ENCODE assay signal across 7 mouse cellular contexts in the genomic region with DNA sequence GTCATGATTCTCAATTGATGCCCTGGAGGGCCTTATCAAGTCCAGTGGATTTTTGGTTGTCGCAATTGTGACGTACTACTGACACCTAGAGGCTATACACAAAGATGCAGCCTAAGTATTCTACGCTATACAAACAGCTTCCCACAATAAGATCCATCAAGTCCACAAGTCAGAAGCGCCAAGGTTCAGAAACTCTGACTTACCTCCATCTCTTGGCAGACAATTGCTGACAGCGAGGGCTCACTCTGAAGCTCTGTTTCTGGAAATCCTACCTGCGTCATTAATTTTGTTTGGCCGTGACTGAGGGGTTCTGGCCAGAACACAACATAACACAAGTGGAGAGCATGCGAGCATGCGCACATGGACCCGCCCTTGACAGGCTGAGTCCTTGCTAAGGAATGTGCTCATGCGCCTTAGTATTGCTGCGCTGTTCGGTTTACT. TPM values are rescaled to one million over a fixed set of nuclear protein-coding genes. Genes with fewer than 3 reads are reported as not detected.
DNase-seq lines count a peak whose midpoint lies in the region; ATAC-seq lines count a peak whose summit lies in the region.

No protein-coding gene starts in this region.

- DNase-seq in adipocyte (ENCODE audit: low spot score): peak; percentile 77
- peak; percentile 60 to 72 for DNase-seq in cerebellum, postnatal 25 days
- DNase-seq in frontal cortex, postnatal 25 days (ENCODE audit: low spot score in 2 of 2): peak; percentile 18 to 23
- peak; percentile 44 to 48 for DNase-seq in layer of hippocampus, postnatal 14 days (ENCODE audit: low spot score in 2 of 2)
- DNase-seq in lung, postnatal 36 days: peak; percentile 79
- DNase-seq in right cerebral cortex, adult 18-20 months: peak; percentile 46

- H3K27ac ChIP-seq in hindbrain, embryonic 13.5 days: no peak overlapping the region

- H3K9me3 ChIP-seq in hindbrain, embryonic 13.5 days: no peaks in the 10 kb centered on the region

- peak; percentile 96 for ATAC-seq in hindbrain, embryonic 13.5 days (ENCODE audit: low FRiP score)

- peak overlapping the region; percentile 42 for H3K4me2 ChIP-seq in hindbrain, embryonic 13.5 days

- H3K4me3 ChIP-seq in hindbrain, embryonic 13.5 days: peak overlapping the region; percentile 31

- H3K4me1 ChIP-seq in hindbrain, embryonic 13.5 days (replicated peaks): no peaks in the 10 kb centered on the region

- H3K9ac ChIP-seq in hindbrain, embryonic 13.5 days: no peak overlapping the region; the same call in 1 of the 2 replicates

- H3K36me3 ChIP-seq in hindbrain, embryonic 13.5 days: no peaks in the 10 kb centered on the region

- 18% methylated on average over 13 of the region's 13 CpGs for WGBS in hindbrain, embryonic 13.5 days

- no peaks in the 10 kb centered on the region for H3K27me3 ChIP-seq in hindbrain, embryonic 13.5 days

RNA-seq across cellular contexts. Expression of a gene that starts 21.4 kb away (rescaled TPM):
- polyA plus RNA-seq in hindbrain, embryonic 13.5 days (2015; fragmentation: Nextera tagmentation; extraction: Ambion mirVana): 0.23 and 0.34 TPM in 2 replicates
- not detected for total RNA-seq in layer of hippocampus, postnatal 14 days (2021)

RNA-seq across cellular contexts. Expression of a gene that starts 21.5 kb away (rescaled TPM):
- polyA plus RNA-seq in hindbrain, embryonic 13.5 days (2015; fragmentation: Nextera tagmentation; extraction: Ambion mirVana): 0.22 and 0.39 TPM in 2 replicates
- total RNA-seq in layer of hippocampus, postnatal 14 days (2021): under 1 TPM; 0.16 to 0.19 TPM

RNA-seq across cellular contexts. Expression of a gene that starts 54.3 kb away (rescaled TPM):
- polyA plus RNA-seq in hindbrain, embryonic 13.5 days (2015; fragmentation: Nextera tagmentation; extraction: Ambion mirVana): 0.14 and 0.27 TPM in 2 replicates
- total RNA-seq in layer of hippocampus, postnatal 14 days (2021): under 1 TPM; 0.43 to 0.81 TPM

Comparison
In these comparisons a context has a peak if more than half of its experiments do, and no peak if none do; other contexts are left out.
1. DNase-seq: peak in every context shown above with its lines; median percentile 79 in lung, postnatal 36 days; 77 in adipocyte; 66 in cerebellum, postnatal 25 days; 46 in layer of hippocampus, postnatal 14 days; 46 in right cerebral cortex, adult 18-20 months; 20 in frontal cortex, postnatal 25 days.